Mouse (Mus musculus) limb, embryonic 15.5 days (tissue): ENCODE measurements around the gene Vps11. TPM values are rescaled to one million over a fixed set of nuclear protein-coding genes. Genes with fewer than 3 reads are reported as not detected.
"Not testable (repeated sequence)": the region's sequence is repeated elsewhere in the genome, so short reads cannot be mapped to it uniquely, and the experiment has no call there.

Experiments
- ATAC-seq: fragments of 200-750 bp; cut with Nextera tagmentation; 2 replicates; pipeline ENCODE4 v1.8.0; 2017; ENCODE audit warnings: low read depth, moderate TSS enrichment; ENCODE audit not compliant: insufficient number of reproducible peaks, low FRiP score, low TSS enrichment
- H3K27ac ChIP-seq: fragments of 300-500 bp; sonication (generic); 2 replicates; pipeline ENCODE4 v1.5.1; 2015; ENCODE audit warnings: moderate library complexity, mild to moderate bottlenecking, inconsistent platforms
- H3K27me3 ChIP-seq: fragments of 300-500 bp; sonication (generic); 2 replicates; pipeline ENCODE4 v1.6.1; 2015; ENCODE audit warnings: inconsistent platforms
- H3K36me3 ChIP-seq: fragments of 300-500 bp; sonication (generic); 2 replicates; pipeline ENCODE4 v1.6.1; 2015; ENCODE audit warnings: inconsistent platforms
- H3K4me1 ChIP-seq: fragments of 300-500 bp; sonication (generic); 2 replicates; pipeline ENCODE4 v1.6.1; 2015; ENCODE audit warnings: inconsistent platforms
- H3K4me2 ChIP-seq: fragments of 300-500 bp; sonication (generic); 2 replicates; pipeline ENCODE4 v1.6.1; 2015; ENCODE audit warnings: mild to moderate bottlenecking, inconsistent platforms
- H3K4me3 ChIP-seq: fragments of 300-500 bp; sonication (generic); 2 replicates; pipeline ENCODE4 v1.5.1; 2015; ENCODE audit warnings: mild to moderate bottlenecking, inconsistent platforms
- H3K9ac ChIP-seq: fragments of 300-500 bp; sonication (generic); 2 replicates; pipeline ENCODE4 v1.6.1; 2015; ENCODE audit warnings: inconsistent platforms
- H3K9me3 ChIP-seq: fragments of 300-500 bp; sonication (generic); 2 replicates; pipeline ENCODE4 v1.6.1; 2016; ENCODE audit warnings: inconsistent platforms
- WGBS: fragments of 180-500 bp; shearing (Covaris S2); methylation state at CpG from one replicate; pipeline ENCODE4 v1.1.7; 2015; 5-methylcytosine and 5-hydroxymethylcytosine counted together
- polyA plus RNA-seq: library from polyadenylated mRNA; unstranded; fragments of >200 nt; fragmentation: Nextera tagmentation; extraction: Ambion mirVana; gene quantifications from 2 replicates; pipeline ENCODE4 v1.2.1, GENCODE M21; 2015

Vps11 gene
- polyA plus RNA-seq, result 29.6 and 30.7 TPM in 2 replicates

DNA sequence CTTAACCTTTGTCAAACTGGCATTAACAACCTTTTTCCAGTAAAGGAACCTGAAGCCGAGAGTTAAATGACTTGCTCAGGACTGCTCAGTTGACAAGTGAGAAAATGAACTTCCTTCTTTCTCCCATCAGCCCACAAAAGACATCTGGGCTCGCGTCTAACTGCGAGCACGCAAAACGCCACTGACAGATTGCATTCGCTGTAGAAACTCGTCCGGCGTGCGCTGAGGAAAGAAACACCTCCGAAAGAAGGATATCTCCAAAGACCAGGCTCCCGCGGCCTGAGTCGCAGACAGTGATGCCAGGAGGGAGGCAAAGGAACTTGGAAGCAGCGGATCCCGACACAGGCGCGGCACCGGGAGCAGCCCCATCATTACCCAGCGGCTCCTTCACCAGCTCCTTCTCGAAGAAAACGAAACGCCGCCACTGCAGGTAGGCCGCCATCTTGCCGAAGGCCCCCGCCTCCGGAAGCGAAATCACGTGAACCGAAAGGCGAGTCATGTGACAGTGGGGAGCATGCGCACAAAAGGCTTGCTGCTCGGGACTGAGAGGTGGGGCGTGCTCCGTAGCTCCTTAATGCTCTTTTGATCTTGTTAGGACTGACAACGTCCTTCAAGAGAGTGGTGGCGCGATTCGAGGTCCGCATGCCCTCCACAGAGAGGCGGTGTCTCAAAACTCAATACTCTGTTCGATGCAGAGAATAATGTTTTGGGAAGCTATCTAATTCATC, at the start of gene Vps11:
Gene Vps11, minus strand, starts transcription at position 481 of the 728 bp plus-strand sequence.
- Histone ChIP-seq H3K4me1 (peaks cover 10% of the 10 kb centered on the region), H3K9ac (peak within 1 kb of the TSS; percentile 85), H3K4me2 (peak within 1 kb of the TSS; percentile 71), H3K36me3 (peaks cover 34% of the 10 kb centered on the region), H3K9me3 (no peaks in the 10 kb centered on the region), H3K27ac (peak within 1 kb of the TSS; percentile 79), H3K4me3 (peak within 1 kb of the TSS; percentile 92), H3K27me3 (no peaks in the 10 kb centered on the region)
- ATAC-seq, result peak; percentile 91
- under 1% methylated on average over 44 of the region's 44 CpGs for WGBS

DNA sequence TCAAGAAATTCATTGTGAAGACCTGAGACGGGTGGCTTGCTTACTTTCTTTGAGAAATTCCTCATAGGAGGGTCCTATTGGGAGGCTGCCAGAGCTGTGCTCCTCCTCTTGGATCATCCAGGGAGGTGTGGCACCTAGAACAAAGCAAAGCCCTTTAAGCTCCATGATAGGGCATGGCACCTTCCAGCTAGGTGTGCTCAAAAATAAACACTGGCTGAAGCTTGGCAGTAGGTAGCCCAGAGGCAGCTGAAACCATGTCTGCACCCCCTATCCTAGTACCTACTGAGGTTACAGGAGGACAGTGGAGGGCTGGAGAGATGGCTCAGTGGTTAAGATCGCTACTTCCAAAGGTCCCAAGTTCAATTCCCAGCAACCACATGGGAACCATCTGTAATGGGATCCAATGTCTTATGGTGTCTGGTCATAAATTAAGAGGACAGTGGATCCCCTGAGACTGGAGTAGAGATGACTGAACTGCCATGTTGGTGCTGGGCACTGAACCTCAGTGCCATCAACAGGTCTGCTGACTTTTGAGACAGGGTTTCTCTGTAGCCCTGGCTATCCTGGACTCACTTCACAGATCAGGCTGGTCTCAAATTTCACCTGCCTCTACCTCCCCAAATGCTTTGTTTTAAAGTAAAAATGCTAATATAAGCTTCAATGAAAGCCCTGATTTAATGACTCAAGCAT, 49.3 kb upstream of the Vps11 start:
- 85% methylated on average over 2 of the region's 2 CpGs for WGBS
- H3K27ac ChIP-seq, result no peak overlapping the region
- H3K4me3 ChIP-seq, result no peak overlapping the region
- no peak overlapping the region for H3K9ac ChIP-seq
- ATAC-seq, result no peak
- H3K4me1 ChIP-seq, result peaks cover 10% of the 10 kb centered on the region; the same call in 1 of the 2 replicates
- no peaks in the 10 kb centered on the region for H3K27me3 ChIP-seq
- H3K9me3 ChIP-seq, result no peaks in the 10 kb centered on the region
- peaks cover 63% of the 10 kb centered on the region for H3K36me3 ChIP-seq
- no peak overlapping the region for H3K4me2 ChIP-seq

DNA sequence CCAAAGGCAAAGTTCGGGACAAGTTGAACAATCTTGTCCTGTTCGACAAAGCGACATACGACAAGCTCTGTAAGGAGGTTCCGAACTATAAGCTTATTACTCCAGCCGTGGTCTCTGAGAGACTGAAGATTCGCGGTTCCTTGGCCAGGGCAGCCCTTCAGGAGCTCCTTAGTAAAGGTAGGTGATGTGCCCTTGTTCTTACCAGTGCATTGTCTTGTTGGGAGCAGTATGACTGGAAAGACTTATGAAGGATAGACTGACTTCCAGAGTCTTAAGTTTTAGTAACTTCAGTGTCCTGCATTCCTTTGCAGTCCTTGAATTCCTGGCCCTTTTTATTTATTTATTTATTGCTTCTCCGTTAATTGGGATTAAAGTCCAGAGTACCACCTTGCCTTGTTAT, 47.2 kb upstream of the Vps11 start:
- Histone ChIP-seq H3K4me1 (peaks cover 10% of the 10 kb centered on the region; the same call in 1 of the 2 replicates), H3K4me2 (peak overlapping the region; percentile 62), H3K4me3 (peak overlapping the region; percentile 87), H3K36me3 (peaks cover 70% of the 10 kb centered on the region)
- not testable (repeated sequence) for H3K27ac ChIP-seq, H3K9me3 ChIP-seq, ATAC-seq, H3K9ac ChIP-seq, H3K27me3 ChIP-seq
- 77% methylated on average over 9 of the region's 9 CpGs for WGBS

DNA sequence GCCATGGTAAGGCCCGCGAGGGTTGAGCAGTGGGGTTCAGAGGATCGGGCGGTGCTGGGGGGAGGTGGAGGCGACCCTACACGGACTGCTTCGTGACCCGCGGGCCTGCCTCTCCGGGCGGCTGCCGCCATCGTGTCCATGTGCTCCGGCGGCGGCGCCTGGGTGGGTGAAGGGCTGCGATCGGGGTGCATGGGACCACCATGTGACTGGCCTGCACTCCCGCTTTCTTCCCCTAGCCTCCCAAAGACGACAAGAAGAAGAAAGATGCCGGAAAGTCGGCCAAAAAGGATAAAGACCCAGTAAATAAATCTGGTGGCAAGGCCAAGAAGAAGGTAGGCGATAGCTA, 46.3 kb upstream of the Vps11 start:
- Histone ChIP-seq H3K4me2 (peak overlapping the region; percentile 62), H3K27me3 (no peaks in the 10 kb centered on the region), H3K9me3 (no peaks in the 10 kb centered on the region), H3K9ac (peak overlapping the region; percentile 87), H3K27ac (peak overlapping the region; percentile 97), H3K4me3 (peak overlapping the region; percentile 87), H3K36me3 (peaks cover 70% of the 10 kb centered on the region), H3K4me1 (peaks cover 10% of the 10 kb centered on the region; the same call in 1 of the 2 replicates)
- under 1% methylated on average over 24 of the region's 24 CpGs for WGBS
- peak; percentile 18 for ATAC-seq

DNA sequence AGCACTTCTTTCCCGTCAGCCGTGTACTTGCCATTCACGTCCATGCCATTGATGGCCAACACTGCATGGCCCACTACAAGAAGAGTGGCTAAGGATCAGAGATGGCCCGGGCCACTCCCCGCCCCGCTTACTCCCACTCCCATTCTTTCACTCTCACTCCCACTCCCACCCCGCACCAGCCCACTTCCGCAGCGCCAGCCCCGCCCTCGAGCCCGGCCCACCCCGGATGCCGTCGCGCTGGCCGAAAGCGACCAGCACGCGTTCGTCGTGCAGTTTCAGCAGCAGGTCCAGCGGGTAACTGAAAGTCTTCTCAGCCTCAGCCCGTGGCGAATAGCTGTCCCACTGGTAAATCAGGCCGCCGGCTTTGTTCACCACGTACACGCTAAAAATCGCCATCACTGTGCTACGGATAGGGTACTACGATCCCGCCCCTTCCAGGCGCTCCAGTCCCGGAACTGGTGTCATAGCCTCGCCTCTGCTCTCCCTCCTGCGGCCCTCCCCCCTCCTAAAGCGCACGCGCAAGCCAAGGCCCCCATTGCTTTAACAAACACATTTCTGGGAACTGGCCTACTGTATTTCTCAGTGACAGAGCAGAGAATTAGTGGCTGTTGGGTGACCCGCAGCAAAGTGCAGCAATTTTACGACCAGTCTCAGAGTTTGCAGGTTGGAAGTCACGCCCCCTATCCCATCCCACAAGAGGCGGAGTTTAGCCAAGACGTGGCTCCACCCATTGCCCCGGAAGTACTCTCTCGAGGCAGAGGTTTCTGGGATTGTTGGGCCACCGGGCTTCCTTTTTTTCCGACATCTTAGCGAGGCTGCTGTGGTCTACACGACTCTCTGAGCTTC, 45.7 kb upstream of the Vps11 start, which contains the start of the genes Rps25 and Trappc4:
Gene Rps25, plus strand, starts transcription at position 234 of the 846 bp plus-strand sequence.
Gene Trappc4, minus strand, starts transcription at position 695 of the 846 bp plus-strand sequence.
- Histone ChIP-seq H3K4me2 (peak within 1 kb of the TSS; percentile 62), H3K4me1 (peaks cover 10% of the 10 kb centered on the region; the same call in 1 of the 2 replicates), H3K9me3 (no peaks in the 10 kb centered on the region), H3K9ac (peak within 1 kb of the TSS; percentile 87), H3K4me3 (peak within 1 kb of the TSS; percentile 87), H3K27ac (peak within 1 kb of the TSS; percentile 97), H3K27me3 (no peaks in the 10 kb centered on the region), H3K36me3 (peaks cover 70% of the 10 kb centered on the region)
- WGBS, result under 1% methylated on average over 51 of the region's 51 CpGs
- ATAC-seq, result peak; percentile 97

DNA sequence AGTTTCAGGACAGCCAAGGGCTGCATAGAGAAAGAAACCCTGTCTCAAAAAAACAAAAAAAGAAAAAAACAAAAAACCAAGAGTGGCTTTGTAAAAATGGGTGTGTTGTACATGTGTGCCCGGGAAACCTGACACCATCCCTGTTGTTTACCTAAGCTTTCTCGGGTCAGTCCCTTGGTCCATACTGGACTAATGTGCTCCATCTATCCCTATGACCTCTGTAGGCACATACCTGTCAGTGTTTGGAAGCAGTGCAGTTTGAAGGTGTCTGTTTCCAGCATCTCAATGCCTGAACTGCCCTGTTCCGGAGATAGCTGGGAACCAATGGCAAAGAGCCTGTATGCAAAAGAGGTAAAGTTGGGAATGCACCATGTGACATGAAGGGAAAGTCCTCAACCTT, 43.5 kb upstream of the Vps11 start:
- Histone ChIP-seq H3K9me3 (no peaks in the 10 kb centered on the region), H3K9ac (no peak overlapping the region), H3K27me3 (no peaks in the 10 kb centered on the region), H3K4me3 (no peak overlapping the region), H3K4me1 (peaks cover 10% of the 10 kb centered on the region; the same call in 1 of the 2 replicates), H3K36me3 (peaks cover 69% of the 10 kb centered on the region), H3K27ac (no peak overlapping the region), H3K4me2 (no peak overlapping the region)
- WGBS, result 83% methylated on average over 3 of the region's 3 CpGs
- ATAC-seq, result no peak

DNA sequence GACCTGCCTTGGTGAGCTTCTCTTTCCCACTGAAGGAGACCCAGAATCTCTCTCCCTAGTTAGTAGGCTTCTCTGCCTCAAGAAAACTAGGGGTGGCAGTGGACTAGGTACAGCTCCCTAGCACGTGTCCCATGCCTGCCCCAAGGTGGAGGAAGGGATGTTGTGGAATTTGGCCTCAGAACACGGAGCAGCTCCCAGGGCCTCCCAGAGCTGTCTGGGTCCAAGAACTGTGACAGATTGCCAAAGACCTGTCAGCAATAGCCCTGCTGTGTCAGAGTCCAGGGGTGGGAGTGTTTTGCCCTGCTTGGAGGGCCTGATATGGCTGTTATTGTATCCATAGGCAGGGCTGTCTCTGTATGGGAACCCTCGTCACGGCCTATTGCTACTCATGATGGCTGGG, 39.6 kb upstream of the Vps11 start:
- WGBS, result 89% methylated on average over 4 of the region's 4 CpGs
- no peak overlapping the region for H3K9ac ChIP-seq
- H3K27me3 ChIP-seq, result 0 out of 2 replicates have a peak, but pooled peaks cover 3% of the 10 kb centered on the region
- peaks cover 67% of the 10 kb centered on the region for H3K36me3 ChIP-seq
- no peak overlapping the region for H3K27ac ChIP-seq
- peaks cover 24% of the 10 kb centered on the region; the same call in 1 of the 2 replicates for H3K4me1 ChIP-seq
- H3K9me3 ChIP-seq, result no peaks in the 10 kb centered on the region
- no peak overlapping the region for H3K4me2 ChIP-seq
- no peak overlapping the region for H3K4me3 ChIP-seq
- no peak for ATAC-seq

DNA sequence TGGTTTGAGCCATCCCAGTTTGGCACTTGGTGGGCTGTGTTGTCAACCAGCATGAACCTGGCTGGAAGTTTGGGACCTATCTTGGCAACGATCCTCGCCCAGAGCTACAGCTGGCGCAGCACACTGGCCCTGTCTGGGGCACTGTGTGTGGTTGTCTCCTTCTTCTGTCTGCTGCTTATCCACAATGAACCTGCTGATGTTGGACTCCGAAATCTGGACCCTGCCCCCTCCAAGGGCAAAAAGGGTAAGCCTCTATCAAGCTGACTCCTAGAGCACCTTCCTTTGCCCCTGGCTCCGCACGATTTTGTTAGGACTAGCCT, 38.3 kb upstream of the Vps11 start:
- Histone ChIP-seq H3K9ac (no peak overlapping the region), H3K4me3 (no peak overlapping the region), H3K4me2 (no peak overlapping the region), H3K36me3 (peaks cover 56% of the 10 kb centered on the region), H3K27me3 (0 out of 2 replicates have a peak, but pooled peaks cover 3% of the 10 kb centered on the region), H3K4me1 (peaks cover 21% of the 10 kb centered on the region; the same call in 1 of the 2 replicates), H3K9me3 (no peaks in the 10 kb centered on the region), H3K27ac (no peak overlapping the region)
- no peak for ATAC-seq
- WGBS, result 89% methylated on average over 6 of the region's 6 CpGs

DNA sequence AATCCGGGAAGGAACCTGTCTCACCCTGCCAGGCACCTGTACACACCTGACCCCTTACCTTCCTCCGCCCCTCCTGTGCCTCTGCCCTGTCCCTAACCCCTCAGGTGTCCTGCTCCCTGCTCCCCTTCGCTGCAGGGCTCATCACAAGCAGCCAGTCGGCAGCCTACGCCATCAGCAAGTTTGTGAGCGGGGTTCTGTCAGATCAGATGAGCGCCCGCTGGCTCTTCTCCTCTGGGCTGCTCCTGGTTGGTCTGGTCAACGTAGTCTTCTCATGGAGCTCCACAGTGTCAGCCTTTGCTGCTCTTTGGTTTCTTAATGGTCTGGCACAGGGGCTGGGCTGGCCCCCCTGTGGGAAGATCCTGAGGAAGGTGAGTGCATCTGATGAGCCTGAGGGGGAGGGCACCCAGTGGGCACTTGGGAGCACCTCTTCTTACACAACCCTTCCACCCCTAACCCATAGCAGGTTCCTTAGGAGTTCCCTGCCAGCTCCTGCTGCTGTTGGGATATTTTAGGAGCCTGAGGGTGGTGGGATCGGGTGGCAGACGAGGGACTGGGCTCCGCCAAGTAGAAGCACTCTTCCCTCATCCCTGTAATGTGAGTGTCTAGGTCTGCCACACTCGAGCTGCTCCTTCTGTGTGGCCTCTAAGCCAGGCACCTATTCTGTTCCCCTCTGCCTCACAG, 37.8 kb upstream of the Vps11 start:
- Histone ChIP-seq H3K9me3 (no peaks in the 10 kb centered on the region), H3K9ac (no peak overlapping the region), H3K4me3 (no peak overlapping the region), H3K27ac (no peak overlapping the region), H3K36me3 (peaks cover 51% of the 10 kb centered on the region), H3K27me3 (0 out of 2 replicates have a peak, but pooled peaks cover 3% of the 10 kb centered on the region), H3K4me1 (peaks cover 21% of the 10 kb centered on the region; the same call in 1 of the 2 replicates), H3K4me2 (no peak overlapping the region)
- WGBS, result 84% methylated on average over 13 of the region's 13 CpGs
- no peak for ATAC-seq

DNA sequence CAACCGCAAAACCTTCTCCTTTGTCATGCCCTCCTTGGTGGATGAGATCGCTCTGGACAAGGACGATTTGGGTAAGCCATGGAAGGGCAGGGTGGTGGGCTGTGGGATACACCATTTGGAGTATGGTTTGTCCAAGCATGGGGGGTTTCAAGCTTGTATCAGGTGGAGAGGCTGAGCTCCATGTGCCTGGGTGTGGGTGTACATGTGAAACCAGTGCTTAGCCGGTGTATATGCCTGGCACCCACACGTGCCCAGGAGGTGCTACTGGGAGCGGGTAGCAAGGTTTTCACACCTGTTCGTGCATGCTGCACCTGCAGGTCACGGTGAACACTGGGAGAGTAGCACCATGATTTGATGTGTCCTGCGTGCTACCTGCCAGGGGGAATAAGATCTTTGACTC, 37.1 kb upstream of the Vps11 start:
- Histone ChIP-seq H3K4me1 (peaks cover 21% of the 10 kb centered on the region; the same call in 1 of the 2 replicates), H3K27ac (no peak overlapping the region), H3K27me3 (0 out of 2 replicates have a peak, but pooled peaks cover 3% of the 10 kb centered on the region), H3K36me3 (peaks cover 44% of the 10 kb centered on the region), H3K9me3 (no peaks in the 10 kb centered on the region), H3K4me3 (no peak overlapping the region), H3K9ac (no peak overlapping the region), H3K4me2 (no peak overlapping the region)
- 86% methylated on average over 9 of the region's 9 CpGs for WGBS
- no peak for ATAC-seq

DNA sequence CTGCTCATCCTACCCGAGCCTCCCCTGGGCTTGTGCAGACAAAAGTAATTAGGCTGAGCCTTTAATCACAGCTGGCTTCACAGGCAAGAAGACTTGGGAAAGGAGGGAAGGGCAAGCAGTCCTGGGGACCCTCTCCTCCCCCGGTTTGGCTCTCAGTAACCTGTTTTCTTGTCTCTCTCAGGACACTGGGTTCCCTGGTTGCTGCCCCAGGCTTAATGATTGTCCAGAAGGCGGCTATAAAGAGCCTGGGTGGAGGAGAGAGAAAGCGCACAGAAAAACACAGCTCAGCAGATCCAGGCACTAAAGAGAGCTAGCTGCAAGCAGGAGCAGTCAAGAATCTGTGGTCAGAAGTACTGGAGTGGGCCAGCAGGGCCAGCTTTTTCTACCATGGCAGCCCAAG, 36.6 kb upstream of the Vps11 start:
- Histone ChIP-seq H3K27ac (no peak overlapping the region), H3K9me3 (no peaks in the 10 kb centered on the region), H3K9ac (no peak overlapping the region), H3K4me2 (peak overlapping the region; percentile 94), H3K4me1 (peaks cover 21% of the 10 kb centered on the region; the same call in 1 of the 2 replicates), H3K27me3 (0 out of 2 replicates have a peak, but pooled peaks cover 3% of the 10 kb centered on the region), H3K4me3 (no peak overlapping the region), H3K36me3 (peaks cover 40% of the 10 kb centered on the region)
- WGBS, result 15% methylated on average over 4 of the region's 4 CpGs
- ATAC-seq, result no peak
